Mouse (Mus musculus): ENCODE results near the gene Tbc1d22a. TPM values are rescaled to one million over a fixed set of nuclear protein-coding genes. Genes with fewer than 3 reads are reported as not detected.
"Not testable (repeated sequence)": the region's sequence is repeated elsewhere in the genome, so short reads cannot be mapped to it uniquely, and the experiment has no call there.

The Tbc1d22a gene
- total RNA-seq, 2 experiments from 2014 or later = 31.8 to 33.4 TPM

GRCm38 (mm10) chr15:86199482-86199881 is 14.8 kb upstream of the Tbc1d22a start:
- no peak for DNase-seq (ENCODE audit: low spot score in 2 of 2)
- intact Hi-C loops (cut with DNase I) = no loop called here

- intact Hi-C loops (cut with DNase I) = no loop called here
- no peak for DNase-seq (ENCODE audit: low spot score in 2 of 2)
Measured at GRCm38 (mm10) chr15:86200169-86200568, 14.1 kb upstream of the Tbc1d22a start.

- intact Hi-C loops (cut with DNase I) = no loop called here
- no peak for DNase-seq (ENCODE audit: low spot score in 2 of 2)
Measured at GRCm38 (mm10) chr15:86201095-86201494, 13.2 kb upstream of the Tbc1d22a start.

GRCm38 (mm10) chr15:86201696-86202330 is 12.4 kb upstream of the Tbc1d22a start:
- intact Hi-C loops (cut with DNase I) = no loop called here

GRCm38 (mm10) chr15:86202640-86203039 is 11.6 kb upstream of the Tbc1d22a start:
- no peak for DNase-seq (ENCODE audit: low spot score in 2 of 2)
- intact Hi-C loops (cut with DNase I) = no loop called here

More at GRCm38 (mm10) chr15:86201696-86202330, 12.4 kb upstream of the Tbc1d22a start:
- no peak for DNase-seq (ENCODE audit: low spot score in 2 of 2)

- intact Hi-C loops (cut with DNase I) = no loop called here
- no peak for DNase-seq (ENCODE audit: low spot score in 2 of 2)
Measured at GRCm38 (mm10) chr15:86203292-86203793, 10.9 kb upstream of the Tbc1d22a start.

GRCm38 (mm10) chr15:86203942-86204561 is 10.2 kb upstream of the Tbc1d22a start:
- intact Hi-C loops (cut with DNase I) = no loop called here
- DNase-seq (ENCODE audit: low spot score in 2 of 2) = no peak

GRCm38 (mm10) chr15:86205300-86205699 is 9.0 kb upstream of the Tbc1d22a start:
- intact Hi-C loops (cut with DNase I) = no loop called here
- DNase-seq (ENCODE audit: low spot score in 2 of 2) = no peak

GRCm38 (mm10) chr15:86206385-86206784 is 7.9 kb upstream of the Tbc1d22a start:
- intact Hi-C loops (cut with DNase I) = no loop called here
- no peak for DNase-seq (ENCODE audit: low spot score in 2 of 2)

- intact Hi-C loops (cut with DNase I) = loop anchor here (5.0 to 10.0 kb wide), 3 partner anchors 40 to 157 kb away; partner anchors contain the start of gene Gramd4
- DNase-seq (ENCODE audit: low spot score in 2 of 2) = not testable (repeated sequence)
Measured at GRCm38 (mm10) chr15:86212193-86212592, 2.1 kb upstream of the Tbc1d22a start.

GRCm38 (mm10) chr15:86214549-86215201 is 416 bp downstream of the Tbc1d22a start:
- DNase-seq (ENCODE audit: low spot score in 2 of 2) = no peak
- intact Hi-C loops (cut with DNase I) = loop anchor here (5.0 to 10.0 kb wide), 3 partner anchors 42 to 160 kb away; partner anchors contain the start of gene Gramd4

GRCm38 (mm10) chr15:86216641-86217040 is 2.4 kb downstream of the Tbc1d22a start:
- not testable (repeated sequence) for DNase-seq (ENCODE audit: low spot score in 2 of 2)
- intact Hi-C loops (cut with DNase I) = loop anchor here (10.0 kb wide), 1 partner anchor 162 kb away; the partner anchor contains the start of gene Gramd4

GRCm38 (mm10) chr15:86219534-86220228 is 5.4 kb downstream of the Tbc1d22a start:
- peak in 1 of 2 experiments; percentile 32 for DNase-seq (ENCODE audit: low spot score in 2 of 2)
- intact Hi-C loops (cut with DNase I) = loop anchor here (10.0 kb wide), 1 partner anchor 165 kb away; the partner anchor contains the start of gene Gramd4

- no peak for DNase-seq (ENCODE audit: low spot score in 2 of 2)
- intact Hi-C loops (cut with DNase I) = no loop called here
Measured at GRCm38 (mm10) chr15:86220229-86220630, 6.0 kb downstream of the Tbc1d22a start.

GRCm38 (mm10) chr15:86220715-86221114 is 6.5 kb downstream of the Tbc1d22a start:
- no peak for DNase-seq (ENCODE audit: low spot score in 2 of 2)
- intact Hi-C loops (cut with DNase I) = no loop called here

GRCm38 (mm10) chr15:86221369-86221768 is 7.1 kb downstream of the Tbc1d22a start:
- DNase-seq (ENCODE audit: low spot score in 2 of 2) = no peak
- intact Hi-C loops (cut with DNase I) = no loop called here

- intact Hi-C loops (cut with DNase I); DNase-seq (ENCODE audit: low spot score in 2 of 2): not testable (repeated sequence)
Measured at GRCm38 (mm10) chr15:86221901-86222300, 7.6 kb downstream of the Tbc1d22a start.

GRCm38 (mm10) chr15:86224972-86225551 is 10.8 kb downstream of the Tbc1d22a start:
- peak; percentile 64 to 73 for DNase-seq (ENCODE audit: low spot score in 2 of 2)
- intact Hi-C loops (cut with DNase I) = loop anchor here (5.0 kb wide), 2 partner anchors 43 to 68 kb away; no protein-coding TSS in a partner anchor

- no peak for DNase-seq (ENCODE audit: low spot score in 2 of 2)
- intact Hi-C loops (cut with DNase I) = loop anchor here (5.0 kb wide), 2 partner anchors 44 to 69 kb away; no protein-coding TSS in a partner anchor
Measured at GRCm38 (mm10) chr15:86226221-86226620, 12.0 kb downstream of the Tbc1d22a start.
